Mouse (Mus musculus) myocyte (in vitro differentiated cells): ENCODE results near the gene Trip12. TPM values are rescaled to one million over a fixed set of nuclear protein-coding genes. Genes with fewer than 3 reads are reported as not detected.

Source experiments
- H3K27me3 ChIP-seq: one replicate; pipeline ENCODE4 v1.6.1; 2011; ENCODE audit not compliant: control insufficient read depth, insufficient read depth, insufficient read length
- H3K36me3 ChIP-seq: one replicate; pipeline ENCODE4 v1.6.1; 2011; ENCODE audit not compliant: control insufficient read depth, insufficient read depth
- H3K4me2 ChIP-seq: one replicate; pipeline ENCODE4 v1.6.1; 2011; ENCODE audit warnings: low read depth, control low read depth
- H3K4me3 ChIP-seq: one replicate; pipeline ENCODE4 v1.5.1; 2011; ENCODE audit warnings: mild to moderate bottlenecking, control low read depth, moderate library complexity
- H3K79me2 ChIP-seq: one replicate; pipeline ENCODE4 v1.6.1; 2011; ENCODE audit not compliant: control insufficient read depth, insufficient read depth
- H3ac ChIP-seq: one replicate; pipeline ENCODE4 v1.6.1; 2011; ENCODE audit not compliant: control insufficient read depth, insufficient read length
- CEBPB ChIP-seq: IDR thresholded peaks from 2 replicates; pipeline ENCODE4 v1.6.1; 2011; ENCODE audit warnings: mild to moderate bottlenecking, moderate library complexity; ENCODE audit not compliant: poor library complexity, insufficient read depth, severe bottlenecking
- E2F4 ChIP-seq: IDR thresholded peaks from one replicate; pipeline ENCODE4 v1.6.1; 2011; ENCODE audit warnings: mild to moderate bottlenecking, control low read depth, moderate library complexity; ENCODE audit not compliant: insufficient read depth
- MAX ChIP-seq: IDR thresholded peaks from one replicate; pipeline ENCODE4 v1.6.1; 2011; ENCODE audit warnings: low read depth, mild to moderate bottlenecking, control low read depth
- MYOD1 ChIP-seq, 3 experiments: IDR thresholded peaks; one replicate each; pipeline ENCODE4 v1.6.1; 2011; ENCODE audit warnings: control low read depth in 2 of 3, low read depth in 2 of 3, mild to moderate bottlenecking in 2 of 3, moderate library complexity in 1 of 3; ENCODE audit not compliant: insufficient read length in 2 of 3, control insufficient read depth in 1 of 3
- MYOG ChIP-seq, 3 experiments: IDR thresholded peaks; one replicate each; pipeline ENCODE4 v1.6.1; 2011; ENCODE audit warnings: control low read depth in 2 of 3, low read depth in 2 of 3, mild to moderate bottlenecking in 2 of 3; ENCODE audit not compliant: insufficient read length in 2 of 3, control insufficient read depth in 1 of 3, insufficient read depth in 1 of 3
- POLR2A ChIP-seq: IDR thresholded peaks from one replicate; pipeline ENCODE4 v1.6.1; 2011; ENCODE audit warnings: low read depth, mild to moderate bottlenecking, control low read depth, moderate library complexity; ENCODE audit not compliant: insufficient read length
- POLR2AphosphoS2 ChIP-seq: IDR thresholded peaks from one replicate; pipeline ENCODE4 v1.6.1; 2011; ENCODE audit warnings: low read depth, control low read depth; ENCODE audit not compliant: insufficient read length
- REST ChIP-seq: IDR thresholded peaks from one replicate; pipeline ENCODE4 v1.6.1; 2011; ENCODE audit warnings: mild to moderate bottlenecking, control low read depth, moderate library complexity; ENCODE audit not compliant: insufficient read depth, insufficient read length
- SRF ChIP-seq: IDR thresholded peaks from one replicate; pipeline ENCODE4 v1.6.1; 2011; ENCODE audit warnings: low read depth; ENCODE audit not compliant: control insufficient read depth, insufficient read length
- TCF12 ChIP-seq: IDR thresholded peaks from one replicate; pipeline ENCODE4 v1.6.1; 2011; ENCODE audit warnings: mild to moderate bottlenecking, control low read depth; ENCODE audit not compliant: poor library complexity, insufficient read depth, severe bottlenecking
- TCF3 ChIP-seq: IDR thresholded peaks from one replicate; pipeline ENCODE4 v1.6.1; 2011; ENCODE audit warnings: low read depth, control low read depth; ENCODE audit not compliant: insufficient read length
- USF1 ChIP-seq: IDR thresholded peaks from one replicate; pipeline ENCODE4 v1.6.1; 2011; ENCODE audit warnings: low read depth, mild to moderate bottlenecking, control low read depth, moderate library complexity
- polyA plus RNA-seq: library from polyadenylated mRNA; unstranded; fragments of >200 nt; fragmentation: generic; extraction: Trizol; gene quantifications from one replicate; pipeline ENCODE4 v1.2.1, GENCODE M21; 2012; ENCODE audit warnings: missing spikeins

The Trip12 gene
- polyA plus RNA-seq, 1 experiment: 52.6 TPM

- Histone ChIP-seq H3K79me2 (peaks cover 39% of the 10 kb centered on the region), H3K4me2 (peak overlapping the region; percentile 77), H3K36me3 (no peaks in the 10 kb centered on the region), H3ac (no peak overlapping the region), H3K4me3 (peak overlapping the region; percentile 90), H3K27me3 (no peaks in the 10 kb centered on the region)
- no peak for TF ChIP-seq CEBPB
- no peak for TF ChIP-seq MYOD1 (IDR thresholded peaks at IDR 0.05; ENCODE audit: control insufficient read depth in 1 of 3, insufficient read length in 2 of 3, low read depth in 2 of 3)
- no peak for TF ChIP-seq SRF
- TF ChIP-seq USF1: no peak
- no peak for TF ChIP-seq E2F4
- TF ChIP-seq MYOG (IDR thresholded peaks at IDR 0.05; ENCODE audit: control insufficient read depth in 1 of 3, insufficient read depth in 1 of 3, insufficient read length in 2 of 3, low read depth in 2 of 3): no peak
- TF ChIP-seq POLR2A: no peak
- TF ChIP-seq TCF12: no peak
- TF ChIP-seq MAX: no peak
- no peak for TF ChIP-seq TCF3
- no peak for TF ChIP-seq REST
- no peak for TF ChIP-seq POLR2AphosphoS2
These were observed 745 bp upstream of the Trip12 start for GRCm38 (mm10) chr1:84841061-84841460.

GRCm38 (mm10) chr1:84839309-84840017, 853 bp downstream of the Trip12 start, which contains the start of gene Fbxo36:
TSS of gene Fbxo36 (plus strand) at chr1:84839841.
- H3ac ChIP-seq: peak within 1 kb of the TSS; percentile 81
- TF ChIP-seq MYOG (IDR thresholded peaks at IDR 0.05; ENCODE audit: control insufficient read depth in 1 of 3, insufficient read depth in 1 of 3, insufficient read length in 2 of 3, low read depth in 2 of 3): peak in 1 of 3 experiments; percentile 11
- TF ChIP-seq POLR2A: peak; percentile 81
- peak in 1 of 3 experiments; percentile 27 for TF ChIP-seq MYOD1 (IDR thresholded peaks at IDR 0.05; ENCODE audit: control insufficient read depth in 1 of 3, insufficient read length in 2 of 3, low read depth in 2 of 3)
- TF ChIP-seq MAX: no peak
- TF ChIP-seq SRF: no peak
- peak; percentile 70 for TF ChIP-seq POLR2AphosphoS2
- peak; percentile 13 for TF ChIP-seq REST
- H3K27me3 ChIP-seq: no peaks in the 10 kb centered on the region
- peak within 1 kb of the TSS; percentile 77 for H3K4me2 ChIP-seq
- H3K4me3 ChIP-seq: peak within 1 kb of the TSS; percentile 90
- no peaks in the 10 kb centered on the region for H3K36me3 ChIP-seq
- H3K79me2 ChIP-seq: peaks cover 55% of the 10 kb centered on the region

GRCm38 (mm10) chr1:84838621-84839151, 1.6 kb downstream of the Trip12 start:
- H3K4me2 ChIP-seq: no peak overlapping the region
- peak overlapping the region; percentile 90 for H3K4me3 ChIP-seq
- TF ChIP-seq CEBPB (no peak), POLR2A (peak; percentile 13)
- no peaks in the 10 kb centered on the region for H3K27me3 ChIP-seq
- peaks cover 63% of the 10 kb centered on the region for H3K79me2 ChIP-seq
- peak overlapping the region; percentile 81 for H3ac ChIP-seq
- no peaks in the 10 kb centered on the region for H3K36me3 ChIP-seq

- no peaks in the 10 kb centered on the region for H3K36me3 ChIP-seq
- TF ChIP-seq TCF3 (no peak), REST (no peak), POLR2A (no peak), CEBPB (no peak), MYOG (IDR thresholded peaks at IDR 0.05; ENCODE audit: control insufficient read depth in 1 of 3, insufficient read depth in 1 of 3, insufficient read length in 2 of 3, low read depth in 2 of 3) (no peak), POLR2AphosphoS2 (no peak), MYOD1 (IDR thresholded peaks at IDR 0.05; ENCODE audit: control insufficient read depth in 1 of 3, insufficient read length in 2 of 3, low read depth in 2 of 3) (no peak), E2F4 (no peak), USF1 (no peak), TCF12 (no peak)
- peak overlapping the region; percentile 81 for H3K4me2 ChIP-seq
- peak overlapping the region; percentile 90 for H3K4me3 ChIP-seq
- peak overlapping the region; percentile 81 for H3ac ChIP-seq
- H3K79me2 ChIP-seq: peaks cover 68% of the 10 kb centered on the region
- H3K27me3 ChIP-seq: no peaks in the 10 kb centered on the region
These were observed 2.2 kb downstream of the Trip12 start for GRCm38 (mm10) chr1:84838156-84838555.
